Mouse (Mus musculus) intestine, embryonic 14.5 days (tissue): Measurements from ENCODE around the gene Hook1. TPM values are rescaled to one million over a fixed set of nuclear protein-coding genes. Genes with fewer than 3 reads are reported as not detected.

Source experiments
- ATAC-seq: fragments of 200-750 bp; cut with Nextera tagmentation; replicated peaks from 2 replicates; pipeline ENCODE4 v1.8.0; 2017; ENCODE audit warnings: low read depth, moderate number of reproducible peaks, moderate TSS enrichment, moderate library complexity; ENCODE audit not compliant: low FRiP score, low TSS enrichment
- DNase-seq: peaks from one replicate; pipeline ENCODE4 v3.0.0-alpha.2; 2018; ENCODE audit warnings: low spot score
- H3K27ac ChIP-seq: fragments of 300-500 bp; sonication (generic); 2 replicates; pipeline ENCODE4 v1.5.1; 2014; ENCODE audit warnings: low read depth, mild to moderate bottlenecking, control low read depth
- H3K27me3 ChIP-seq: fragments of 300-500 bp; sonication (generic); replicated peaks from 2 replicates; pipeline ENCODE4 v1.6.1; 2014; ENCODE audit warnings: low read length, control low read depth; ENCODE audit not compliant: control insufficient read depth, insufficient read depth
- H3K36me3 ChIP-seq: fragments of 300-500 bp; sonication (generic); 2 replicates; pipeline ENCODE4 v1.6.1; 2014; ENCODE audit warnings: low read length, control low read depth; ENCODE audit not compliant: control insufficient read depth, insufficient read depth
- H3K4me1 ChIP-seq: fragments of 300-500 bp; sonication (generic); replicated peaks from 2 replicates; pipeline ENCODE4 v1.6.1; 2014; ENCODE audit warnings: low read length, control low read depth, mixed read lengths; ENCODE audit not compliant: control insufficient read depth, insufficient read depth
- H3K4me2 ChIP-seq: fragments of 300-500 bp; sonication (generic); 2 replicates; pipeline ENCODE4 v1.6.1; 2014; ENCODE audit warnings: low read length
- H3K4me3 ChIP-seq: fragments of 300-500 bp; sonication (generic); 2 replicates; pipeline ENCODE4 v1.5.1; 2014; ENCODE audit warnings: low read depth, low read length, control low read depth, mixed read lengths
- H3K9ac ChIP-seq: fragments of 300-500 bp; sonication (generic); 2 replicates; pipeline ENCODE4 v1.6.1; 2014; ENCODE audit warnings: mild to moderate bottlenecking, low read length
- H3K9me3 ChIP-seq: fragments of 300-500 bp; sonication (generic); 2 replicates; pipeline ENCODE4 v1.6.1; 2016; ENCODE audit warnings: low read length, control low read depth; ENCODE audit not compliant: control insufficient read depth
- WGBS: fragments of 180-500 bp; shearing (Covaris S2); extraction: QIAGEN DNeasy Blood & Tissue Kit; methylation state at CpG from one replicate; pipeline ENCODE4 v1.1.7; 2014; 5-methylcytosine and 5-hydroxymethylcytosine counted together
- polyA plus RNA-seq: library from polyadenylated mRNA; unstranded; fragments of >200 nt; fragmentation: Nextera tagmentation; extraction: Ambion mirVana; gene quantifications from 2 replicates; pipeline ENCODE4 v1.2.1, GENCODE M21; 2014

Gene Hook1
- polyA plus RNA-seq: 31.1 and 38.3 TPM in 2 replicates

DNA sequence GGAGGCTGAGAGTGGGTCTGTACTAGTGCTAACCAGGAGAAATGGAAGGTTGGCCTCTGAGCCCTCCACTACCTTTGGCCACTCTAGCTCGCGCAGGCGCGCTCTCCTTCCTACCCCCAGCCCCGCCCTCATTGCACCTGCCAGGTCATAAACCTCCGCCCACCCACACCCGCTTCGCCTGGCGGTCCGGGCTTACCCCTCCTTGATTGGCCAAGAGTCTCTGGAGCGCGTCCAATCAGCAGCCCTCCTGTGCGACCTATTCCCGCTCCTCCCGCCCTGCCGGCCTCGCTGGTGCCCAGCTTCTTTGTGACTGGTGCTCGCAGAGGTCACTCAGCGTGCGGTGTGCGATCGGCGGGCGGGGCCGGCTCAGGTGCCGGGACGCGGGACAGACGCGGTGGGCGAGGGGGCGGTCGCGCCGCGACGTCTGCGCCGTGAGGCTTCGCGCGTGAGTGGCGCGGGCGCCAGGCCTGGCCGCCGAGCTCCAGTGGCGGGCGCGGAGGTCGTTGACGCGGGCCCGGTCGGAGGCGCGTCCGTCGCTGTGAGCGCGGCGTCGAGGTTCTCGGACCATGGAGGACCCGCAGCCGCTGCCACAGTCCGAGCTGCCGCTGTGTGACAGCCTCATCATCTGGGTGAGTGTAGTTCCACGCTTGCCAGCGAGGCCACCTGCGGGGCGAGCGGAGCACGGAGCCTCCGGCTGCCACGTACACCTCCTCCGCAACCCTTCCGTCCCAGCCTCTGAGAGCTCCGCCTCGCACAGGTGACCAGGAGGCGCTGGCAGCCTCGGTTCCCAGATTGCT is at the start of gene Hook1:
Gene Hook1, plus strand, starts transcription at position 313 of the 797 bp plus-strand sequence.
- peak; percentile 93 for DNase-seq
- Histone ChIP-seq H3K9ac (peak within 1 kb of the TSS; percentile 62), H3K27ac (peak within 1 kb of the TSS; percentile 43; the same call in 1 of the 2 replicates), H3K9me3 (no peaks in the 10 kb centered on the region), H3K4me2 (peak within 1 kb of the TSS; percentile 87), H3K4me1 (no peaks in the 10 kb centered on the region), H3K36me3 (no peaks in the 10 kb centered on the region), H3K27me3 (no peaks in the 10 kb centered on the region), H3K4me3 (peak within 1 kb of the TSS; percentile 68)
- peak; percentile 100 for ATAC-seq
- under 1% methylated on average over 71 of the region's 82 CpGs for WGBS

DNA sequence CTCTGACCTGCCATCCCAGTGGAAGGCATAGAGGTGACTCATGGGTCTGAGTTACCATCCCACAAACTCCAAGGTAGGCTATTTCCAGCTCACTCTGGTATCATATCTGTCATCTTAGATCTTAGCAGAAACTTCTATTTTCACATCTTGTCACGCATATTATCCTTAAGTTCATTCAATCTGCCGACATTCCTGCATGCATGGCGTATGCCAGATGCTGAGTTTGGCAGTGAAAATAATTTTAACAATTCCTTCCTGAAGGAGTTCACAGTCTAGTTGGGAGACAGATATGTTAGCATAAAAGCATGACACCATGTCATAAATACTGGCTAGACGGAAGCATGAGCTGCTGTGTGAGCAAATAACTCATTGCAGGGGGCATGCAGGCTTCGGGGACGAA is 49.3 kb upstream of the Hook1 start:
- no peak for ATAC-seq
- no peak overlapping the region for H3K27ac ChIP-seq
- no peak overlapping the region for H3K4me2 ChIP-seq
- H3K27me3 ChIP-seq: no peaks in the 10 kb centered on the region
- WGBS: 44% methylated on average over 6 of the region's 6 CpGs
- no peaks in the 10 kb centered on the region for H3K36me3 ChIP-seq
- no peak overlapping the region for H3K4me3 ChIP-seq
- peaks cover 9% of the 10 kb centered on the region; the same call in 1 of the 2 replicates for H3K4me1 ChIP-seq
- no peak for DNase-seq
- no peak overlapping the region for H3K9ac ChIP-seq
- H3K9me3 ChIP-seq: no peaks in the 10 kb centered on the region

DNA sequence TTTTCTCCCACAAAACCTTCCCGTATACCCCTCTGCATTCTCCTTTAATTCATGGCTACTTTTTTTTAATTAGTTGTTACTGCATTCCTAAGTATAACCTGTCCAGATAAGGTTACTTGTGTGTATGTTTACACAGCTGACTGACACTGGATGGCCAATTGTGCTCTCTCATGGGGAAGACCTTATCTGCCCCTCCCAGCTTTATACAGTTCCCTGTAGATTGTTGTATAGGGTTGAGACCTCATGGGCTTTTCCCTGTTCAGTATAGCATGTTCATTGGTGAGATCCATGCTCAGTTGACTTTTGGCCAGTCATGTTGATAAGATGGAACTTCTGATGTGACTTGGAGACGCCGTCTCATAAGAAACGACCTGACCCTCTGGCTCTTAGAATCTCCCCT is 46.6 kb upstream of the Hook1 start:
- H3K36me3 ChIP-seq: no peaks in the 10 kb centered on the region
- H3K27me3 ChIP-seq: no peaks in the 10 kb centered on the region
- peaks cover 9% of the 10 kb centered on the region; the same call in 1 of the 2 replicates for H3K4me1 ChIP-seq
- no peak for ATAC-seq
- no peak for DNase-seq
- no peak overlapping the region for H3K9ac ChIP-seq
- H3K4me2 ChIP-seq: no peak overlapping the region
- no peak overlapping the region for H3K4me3 ChIP-seq
- H3K27ac ChIP-seq: no peak overlapping the region
- 80% methylated on average over 4 of the region's 4 CpGs for WGBS
- no peaks in the 10 kb centered on the region for H3K9me3 ChIP-seq

GRCm38 (mm10) chr4:95924210-95925184 is 42.5 kb upstream of the Hook1 start:
- Histone ChIP-seq H3K27me3 (no peaks in the 10 kb centered on the region), H3K4me3 (no peak overlapping the region), H3K36me3 (no peaks in the 10 kb centered on the region), H3K9me3 (no peaks in the 10 kb centered on the region), H3K27ac (no peak overlapping the region), H3K4me2 (no peak overlapping the region), H3K9ac (no peak overlapping the region), H3K4me1 (no peaks in the 10 kb centered on the region)
- ATAC-seq: peak; percentile 67; the same call in 1 of the 2 replicates
- 12% methylated on average over 7 of the region's 7 CpGs for WGBS
- peak; percentile 93 for DNase-seq

- no peaks in the 10 kb centered on the region for H3K4me1 ChIP-seq
- H3K9ac ChIP-seq: no peak overlapping the region
- no peaks in the 10 kb centered on the region for H3K36me3 ChIP-seq
- no peak overlapping the region for H3K4me2 ChIP-seq
- no peak overlapping the region for H3K4me3 ChIP-seq
- H3K27ac ChIP-seq: no peak overlapping the region
- 93% methylated on average over 1 of the region's 1 CpGs for WGBS
- no peaks in the 10 kb centered on the region for H3K9me3 ChIP-seq
- DNase-seq (no peak), ATAC-seq (no peak)
- no peaks in the 10 kb centered on the region for H3K27me3 ChIP-seq
These were observed 38.2 kb upstream of the Hook1 start for GRCm38 (mm10) chr4:95928846-95929245.

GRCm38 (mm10) chr4:95929936-95930335 is 37.1 kb upstream of the Hook1 start:
- Histone ChIP-seq H3K4me3 (no peak overlapping the region), H3K4me2 (no peak overlapping the region), H3K9ac (no peak overlapping the region), H3K4me1 (no peaks in the 10 kb centered on the region), H3K9me3 (no peaks in the 10 kb centered on the region), H3K36me3 (no peaks in the 10 kb centered on the region), H3K27ac (no peak overlapping the region), H3K27me3 (no peaks in the 10 kb centered on the region)
- 82% methylated on average over 1 of the region's 1 CpGs for WGBS
- DNase-seq (no peak), ATAC-seq (no peak)

- no peaks in the 10 kb centered on the region for H3K27me3 ChIP-seq
- H3K9me3 ChIP-seq: no peaks in the 10 kb centered on the region
- H3K4me2 ChIP-seq: no peak overlapping the region
- H3K9ac ChIP-seq: no peak overlapping the region
- WGBS: 63% methylated on average over 2 of the region's 2 CpGs
- DNase-seq (no peak), ATAC-seq (no peak)
- H3K4me3 ChIP-seq: no peak overlapping the region
- H3K4me1 ChIP-seq: no peaks in the 10 kb centered on the region
- H3K27ac ChIP-seq: no peak overlapping the region
- H3K36me3 ChIP-seq: no peaks in the 10 kb centered on the region
These were observed 35.7 kb upstream of the Hook1 start for GRCm38 (mm10) chr4:95931331-95931730.

DNA sequence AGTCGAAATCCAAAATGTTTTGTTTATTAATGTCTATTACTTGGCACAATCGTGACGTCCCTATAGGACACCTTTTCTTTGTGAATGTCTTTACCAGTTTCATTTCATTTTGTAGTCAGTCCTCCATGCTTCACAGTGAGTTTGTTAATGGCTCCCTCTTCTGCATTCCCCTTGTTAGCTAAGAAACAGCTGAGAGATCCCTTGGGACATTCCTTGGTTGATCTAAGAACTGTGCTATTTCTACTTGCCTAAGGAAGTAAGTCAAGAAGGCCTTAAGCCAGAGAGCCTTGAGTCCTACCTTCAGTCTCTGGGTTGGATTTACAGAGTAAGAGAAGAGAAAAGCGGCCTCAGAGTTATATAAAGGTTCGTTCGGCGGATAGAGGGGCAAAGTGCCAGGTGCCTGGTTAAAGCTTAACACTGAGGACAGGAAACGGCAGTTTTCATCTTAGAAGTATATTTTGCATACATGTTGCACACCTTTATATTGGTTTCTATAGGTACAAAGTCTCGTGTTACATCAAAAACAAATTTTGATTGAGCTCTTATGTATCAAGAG is 33.2 kb upstream of the Hook1 start:
- 82% methylated on average over 9 of the region's 9 CpGs for WGBS
- H3K36me3 ChIP-seq: no peaks in the 10 kb centered on the region

More for the DNA sequence above, 33.2 kb upstream of the Hook1 start:
- DNase-seq (no peak), ATAC-seq (no peak)
- no peaks in the 10 kb centered on the region for H3K9me3 ChIP-seq
- no peaks in the 10 kb centered on the region for H3K27me3 ChIP-seq
- no peak overlapping the region for H3K4me2 ChIP-seq
- H3K27ac ChIP-seq: no peak overlapping the region
- no peak overlapping the region for H3K4me3 ChIP-seq
- no peaks in the 10 kb centered on the region for H3K4me1 ChIP-seq
- H3K9ac ChIP-seq: no peak overlapping the region
